Mouse (Mus musculus): ENCODE results near the gene Fut9. TPM values are rescaled to one million over a fixed set of nuclear protein-coding genes. Genes with fewer than 3 reads are reported as not detected.

The Fut9 gene
- total RNA-seq (2022) = under 1 TPM in 1 of 4 experiments, not detected in 3; 0.03 TPM

DNA sequence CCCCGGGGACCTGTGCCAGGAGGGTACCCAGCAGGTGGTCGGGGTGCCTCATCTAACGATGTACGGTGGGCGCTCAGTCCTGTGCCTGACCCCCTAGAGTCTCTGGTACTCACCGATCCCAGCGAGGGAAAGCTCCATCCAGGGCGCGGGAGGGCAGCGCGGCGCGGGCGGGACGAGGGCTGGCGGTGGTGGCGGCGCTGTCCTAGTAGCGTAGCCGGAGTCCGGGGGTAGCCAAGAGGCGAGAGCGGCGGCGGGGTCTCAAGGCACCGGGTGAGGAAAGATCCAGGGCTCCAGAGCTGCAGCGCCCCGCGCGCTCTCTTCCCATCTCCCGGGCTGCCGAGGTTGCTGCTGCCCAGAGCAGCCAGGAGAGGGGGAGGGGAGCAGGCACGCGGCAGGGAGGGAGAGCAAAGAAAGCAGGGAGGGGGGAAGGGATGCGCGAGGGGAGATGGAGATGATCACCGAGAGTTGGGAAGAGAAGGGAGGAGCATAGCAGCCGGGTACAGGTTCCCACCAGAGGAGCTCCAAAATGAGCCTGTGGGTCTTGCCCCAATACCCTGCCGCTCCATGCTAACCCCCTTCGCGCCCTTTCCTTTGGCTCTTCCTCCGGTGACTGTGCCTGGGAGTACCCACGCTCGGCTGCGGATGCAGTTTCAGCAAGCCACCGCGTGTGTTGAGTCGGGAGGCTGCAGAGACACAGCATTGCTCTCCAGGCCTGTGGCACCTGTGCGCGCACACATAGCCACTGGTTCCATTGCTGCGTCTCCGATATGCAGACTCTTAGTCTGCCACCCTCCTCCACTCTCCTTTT, at the start of gene Fut9:
Gene Fut9, minus strand, starts transcription at position 769 of the 808 bp plus-strand sequence.
- no peak for DNase-seq (ENCODE audit: low spot score)

DNA sequence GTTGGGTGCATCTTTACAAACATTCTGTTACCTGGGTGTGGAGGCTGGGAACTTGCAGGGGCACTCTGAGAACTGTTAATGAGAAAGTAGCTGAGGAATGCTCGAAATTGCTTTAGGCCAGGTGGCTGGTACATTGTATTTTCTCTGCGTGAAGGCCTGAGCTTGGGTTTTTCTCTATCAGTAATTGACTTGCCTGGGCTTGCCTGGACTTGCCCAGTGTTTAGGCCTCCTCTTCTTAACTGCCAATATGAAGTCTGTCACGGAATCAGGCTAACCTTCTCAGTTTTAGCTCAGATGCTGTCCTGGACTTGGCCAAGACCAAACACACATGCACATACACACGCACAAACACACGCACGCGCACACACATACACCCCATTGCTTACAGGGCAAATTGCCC, 15.7 kb upstream of the Fut9 start:
- DNase-seq (ENCODE audit: low spot score) = no peak

- no peak for DNase-seq (ENCODE audit: low spot score)
Observed at GRCm38 (mm10) chr4:25813340-25813739, 13.3 kb upstream of the Fut9 start.

- no peak for DNase-seq (ENCODE audit: low spot score)
Observed at GRCm38 (mm10) chr4:25810058-25810457, 10.0 kb upstream of the Fut9 start.

- no peak for DNase-seq (ENCODE audit: low spot score)
Observed at GRCm38 (mm10) chr4:25801751-25802150, 1.7 kb upstream of the Fut9 start.

- DNase-seq (ENCODE audit: low spot score) = no peak
Observed at GRCm38 (mm10) chr4:25800284-25800616, 206 bp upstream of the Fut9 start.

- no peak for DNase-seq (ENCODE audit: low spot score)
Observed at GRCm38 (mm10) chr4:25799051-25799475, 981 bp downstream of the Fut9 start.

DNA sequence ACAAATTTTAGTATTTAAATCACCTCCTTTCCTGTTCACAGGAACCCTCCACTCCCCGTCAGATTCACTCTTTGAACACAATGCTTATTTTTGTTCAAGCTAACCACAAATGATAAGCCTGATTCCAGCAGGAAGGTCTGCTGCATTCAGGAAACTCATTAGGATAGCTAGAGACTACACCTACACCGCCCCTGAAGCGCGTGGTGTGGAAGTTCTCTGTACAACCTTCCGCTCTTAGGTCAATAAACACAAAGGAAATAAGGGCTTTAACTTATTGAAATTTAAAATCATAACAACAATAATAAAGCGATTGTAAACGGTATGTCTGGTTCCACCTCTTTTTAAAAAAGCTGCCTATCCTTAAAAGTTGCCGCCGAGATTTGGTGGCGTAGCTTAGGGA, 1.6 kb downstream of the Fut9 start:
- DNase-seq (ENCODE audit: low spot score) = no peak

DNA sequence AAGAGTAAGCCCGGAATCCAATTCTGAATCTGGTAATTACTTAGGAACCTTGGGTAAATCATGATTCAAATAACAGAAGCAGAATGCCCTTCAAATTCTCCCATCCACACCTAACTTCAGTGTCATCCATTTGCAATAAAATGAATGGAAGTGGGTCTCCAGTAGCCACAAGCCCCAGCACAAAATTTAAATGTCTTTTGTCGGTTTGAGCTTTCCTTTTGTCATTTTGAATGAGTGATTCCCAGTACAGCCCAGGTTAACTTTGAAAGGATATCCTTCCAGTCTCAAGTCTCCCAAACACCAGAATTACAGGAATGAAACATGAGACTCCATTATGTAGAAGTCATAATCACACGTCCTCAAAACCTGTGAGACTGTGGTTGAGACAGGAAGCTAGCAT, 3.9 kb downstream of the Fut9 start:
- no peak for DNase-seq (ENCODE audit: low spot score)

- no peak for DNase-seq (ENCODE audit: low spot score)
Observed at GRCm38 (mm10) chr4:25785276-25785675, 14.8 kb downstream of the Fut9 start.

GRCm38 (mm10) chr4:25768657-25769056, 31.4 kb downstream of the Fut9 start:
- no peak for DNase-seq (ENCODE audit: low spot score)

DNA sequence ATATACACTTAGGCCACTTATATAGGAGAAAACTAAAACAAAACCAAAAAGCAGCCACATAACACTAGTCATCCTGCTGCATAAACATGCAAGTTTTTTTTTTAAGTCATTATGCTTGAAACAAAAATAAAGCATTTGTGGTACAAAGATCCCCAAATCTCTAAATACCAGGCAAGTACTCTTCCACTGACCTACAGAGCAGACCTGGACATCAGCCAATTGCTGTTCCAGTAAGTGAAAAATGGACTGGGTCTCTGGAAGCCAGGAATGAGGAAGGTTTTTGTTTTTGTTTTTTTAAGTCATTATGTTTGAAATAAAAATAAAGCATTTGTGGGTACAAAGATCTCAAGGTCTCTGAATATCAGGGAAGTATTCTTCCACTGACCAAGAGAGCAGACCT, 37.0 kb downstream of the Fut9 start:
- no peak for DNase-seq (ENCODE audit: low spot score)

DNA sequence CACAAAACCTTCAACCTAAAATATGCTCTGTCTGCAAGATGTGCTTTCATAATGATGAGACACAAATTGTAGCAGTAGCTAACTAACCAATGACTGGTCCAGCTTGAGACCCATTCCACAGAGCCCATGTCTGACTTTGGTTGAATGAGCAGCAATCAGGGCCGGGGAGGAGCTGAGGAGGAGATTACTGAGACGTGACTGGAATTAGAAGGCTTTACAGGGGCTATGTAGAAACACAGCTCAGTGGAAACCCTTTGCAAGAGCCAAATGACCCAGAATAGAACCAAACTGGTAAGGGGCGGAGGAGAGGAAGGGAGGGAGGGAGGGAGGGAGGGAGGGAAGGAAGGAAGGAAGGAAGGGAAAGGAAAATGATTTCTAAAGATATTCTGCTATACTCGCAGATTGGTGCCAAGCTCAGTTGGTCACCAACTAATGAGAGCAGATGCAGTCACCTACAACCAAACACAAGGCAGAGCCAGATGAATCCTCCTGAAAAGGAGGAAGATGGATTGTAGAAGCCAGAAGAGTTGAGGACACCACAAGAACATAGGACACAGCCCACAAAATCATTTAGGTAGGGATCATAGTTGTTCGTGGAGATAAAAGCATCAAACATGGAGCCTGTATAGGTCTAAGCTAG, 42.0 kb downstream of the Fut9 start:
- DNase-seq (ENCODE audit: low spot score) = no peak

- DNase-seq (ENCODE audit: low spot score) = no peak
Observed at GRCm38 (mm10) chr4:25741553-25741952, 58.5 kb downstream of the Fut9 start.

GRCm38 (mm10) chr4:25738782-25739181, 61.3 kb downstream of the Fut9 start:
- no peak for DNase-seq (ENCODE audit: low spot score)

DNA sequence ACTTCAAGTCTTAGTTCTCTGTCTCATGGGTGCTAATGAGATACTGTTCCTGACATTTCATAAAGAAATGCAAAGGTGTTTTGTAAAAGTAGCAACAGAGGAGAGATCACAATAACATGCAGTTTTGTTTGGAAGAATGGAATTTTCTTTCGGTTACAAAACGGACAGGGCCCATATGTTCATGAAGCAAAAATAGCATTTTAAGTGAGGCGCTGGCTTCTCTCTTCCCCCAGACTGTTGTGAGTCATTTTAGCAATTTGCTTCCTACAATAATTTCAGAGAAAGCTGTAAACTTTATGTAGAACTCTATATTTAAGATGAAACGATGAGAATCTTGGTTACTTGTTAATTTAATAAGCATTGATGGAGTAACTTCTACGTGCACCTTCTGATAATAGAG, 78.5 kb downstream of the Fut9 start:
- DNase-seq (ENCODE audit: low spot score) = no peak

DNA sequence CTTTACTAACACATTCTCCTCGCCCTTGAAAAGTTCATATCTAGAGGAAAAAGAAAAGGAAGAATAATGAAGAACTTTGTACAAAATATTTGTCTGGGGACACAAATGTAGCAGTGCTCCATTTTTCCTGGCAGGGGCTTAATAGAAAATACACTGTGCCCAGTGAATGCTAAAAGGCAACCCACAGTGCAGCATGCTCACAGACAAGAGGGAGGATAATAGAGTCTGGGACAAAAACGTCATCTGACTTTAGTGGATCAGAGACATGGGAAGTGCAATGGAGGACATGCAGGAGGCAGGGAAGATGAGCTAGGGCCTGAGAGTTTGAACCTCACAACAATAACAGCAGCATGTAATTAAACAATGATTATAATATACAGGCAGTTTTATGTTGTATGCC, 86.1 kb downstream of the Fut9 start:
- no peak for DNase-seq (ENCODE audit: low spot score)

DNA sequence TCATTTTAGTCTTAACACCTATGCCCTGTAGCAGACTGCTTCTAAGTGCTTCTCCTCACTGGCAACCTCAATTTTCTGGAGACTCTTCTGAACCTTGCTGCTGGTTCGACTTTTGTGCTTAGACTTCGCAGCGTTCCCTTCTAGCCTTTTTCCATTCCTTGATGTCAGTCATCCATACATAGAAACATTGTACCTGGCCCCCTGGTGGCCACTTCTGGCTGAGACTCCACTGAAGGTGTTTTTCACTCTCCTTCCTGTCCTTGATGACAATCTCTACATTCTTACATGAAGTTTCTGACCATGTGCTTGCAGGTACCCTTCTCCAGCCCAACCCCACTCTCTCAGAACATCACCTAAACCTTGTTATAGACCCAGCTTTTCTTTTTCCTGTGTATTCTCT, 115.1 kb downstream of the Fut9 start:
- DNase-seq (ENCODE audit: low spot score) = no peak

- DNase-seq (ENCODE audit: low spot score) = no peak
Observed at GRCm38 (mm10) chr4:25664196-25664595, 135.8 kb downstream of the Fut9 start.

DNA sequence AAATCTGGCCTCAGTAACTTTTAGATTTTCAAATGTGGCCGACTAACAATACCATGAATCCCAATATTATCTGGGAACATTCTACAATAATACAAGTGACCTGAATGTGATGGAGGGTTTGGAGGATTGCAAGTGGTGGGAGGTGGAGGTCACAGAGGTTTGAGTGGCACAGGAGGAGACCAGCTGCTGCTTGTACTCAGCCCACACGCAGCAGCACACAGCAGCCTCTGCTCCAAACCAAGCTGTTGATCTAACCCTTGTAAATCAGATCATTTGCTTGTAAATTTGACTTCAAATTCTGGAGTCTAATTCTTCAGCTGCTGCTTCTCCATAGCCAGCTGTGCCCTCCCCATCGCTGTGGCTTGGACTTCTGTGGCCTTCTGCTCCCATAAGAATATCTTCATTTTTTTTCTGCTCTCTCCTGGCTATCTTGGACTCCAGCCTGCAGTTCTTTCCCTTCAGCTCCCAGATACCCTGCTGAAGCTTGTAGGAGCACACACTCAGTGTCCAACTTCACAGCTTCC, 138.8 kb downstream of the Fut9 start:
- DNase-seq (ENCODE audit: low spot score) = no peak

DNA sequence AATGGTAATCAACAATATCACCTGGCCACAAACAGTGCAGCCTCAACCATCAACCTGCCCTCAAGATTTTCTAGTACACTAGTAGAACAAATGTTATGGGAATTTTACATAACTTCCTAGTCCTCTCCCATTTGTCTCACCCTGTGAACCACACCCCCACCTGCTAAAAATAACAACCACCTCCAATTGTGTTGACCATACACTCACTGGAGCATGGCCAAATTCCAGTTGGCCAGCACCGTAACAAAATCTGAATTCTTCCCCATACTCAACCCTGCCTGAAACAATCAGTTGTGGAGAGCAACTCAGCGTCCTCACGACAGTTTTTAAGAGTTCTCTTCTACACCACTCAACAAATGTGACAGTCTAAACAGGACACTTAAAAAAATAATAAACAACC, 141.3 kb downstream of the Fut9 start:
- no peak for DNase-seq (ENCODE audit: low spot score)

- no peak for DNase-seq (ENCODE audit: low spot score)
Observed at GRCm38 (mm10) chr4:25651902-25652301, 148.1 kb downstream of the Fut9 start.

GRCm38 (mm10) chr4:25648107-25648506, 151.9 kb downstream of the Fut9 start:
- DNase-seq (ENCODE audit: low spot score) = no peak
